Mouse (Mus musculus): ENCODE measurements at regions not wholly inside any gene's neighbourhood (a gene's known extent, or its start where the extent isn't known, plus 50 kb on each side); places are given as distances from the start of the nearest gene placed in this dataset.
A peak's percentile ranks its signal among the peaks of the same experiment; 100 is the strongest.

DNA sequence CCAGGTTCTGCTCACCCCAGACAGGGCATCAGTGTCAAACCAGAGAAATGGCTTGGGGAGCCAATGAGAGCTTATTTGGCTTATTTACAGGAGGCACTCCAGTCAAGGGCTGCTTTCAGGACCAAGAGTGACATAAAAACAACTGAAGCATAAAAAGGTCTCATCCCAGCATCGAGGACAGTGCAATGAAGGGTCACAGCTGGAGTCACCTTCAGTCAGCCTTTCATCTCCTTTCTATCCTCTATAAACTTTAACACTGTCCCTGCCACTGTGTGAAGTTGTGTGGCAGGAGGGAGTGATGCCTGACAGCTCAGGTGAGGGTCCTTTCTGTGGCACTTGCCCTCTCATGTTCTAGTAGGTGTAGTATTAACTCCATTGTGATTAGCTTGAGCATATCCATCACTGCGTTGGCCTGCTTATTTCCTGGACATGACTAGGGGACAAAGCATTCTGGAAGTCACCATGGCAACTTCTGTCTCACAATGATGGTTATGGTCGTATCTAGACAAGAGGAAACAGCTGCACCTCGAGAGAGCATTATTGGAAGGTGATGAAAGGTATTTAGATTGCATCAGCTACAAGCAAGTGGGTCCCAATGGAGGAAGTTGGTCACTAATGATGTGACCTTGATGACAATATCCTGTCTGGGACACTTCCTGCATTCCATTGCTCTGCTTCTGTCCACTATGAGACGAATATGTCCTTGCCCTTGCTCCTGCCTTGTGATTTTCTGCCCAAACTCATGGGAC, 87.8 kb upstream of the Enpp6 start:
- 0 out of 2 replicates have a peak overlapping the region, but pooled peaks have one; percentile 6 for H3K27ac ChIP-seq
- no peaks in the 10 kb centered on the region for H3K36me3 ChIP-seq
- no peaks in the 10 kb centered on the region for H3K27me3 ChIP-seq (ENCODE audit: insufficient read depth, poor library complexity, severe bottlenecking)
- H3K9me3 ChIP-seq: no peaks in the 10 kb centered on the region
- H3K4me3 ChIP-seq: no peak overlapping the region
- WGBS: 41% methylated on average over 5 of the region's 5 CpGs
- 0 out of 2 replicates have a peak, but pooled peaks cover 7% of the 10 kb centered on the region for H3K4me1 ChIP-seq
- no peak for DNase-seq (ENCODE audit: low spot score)

DNA sequence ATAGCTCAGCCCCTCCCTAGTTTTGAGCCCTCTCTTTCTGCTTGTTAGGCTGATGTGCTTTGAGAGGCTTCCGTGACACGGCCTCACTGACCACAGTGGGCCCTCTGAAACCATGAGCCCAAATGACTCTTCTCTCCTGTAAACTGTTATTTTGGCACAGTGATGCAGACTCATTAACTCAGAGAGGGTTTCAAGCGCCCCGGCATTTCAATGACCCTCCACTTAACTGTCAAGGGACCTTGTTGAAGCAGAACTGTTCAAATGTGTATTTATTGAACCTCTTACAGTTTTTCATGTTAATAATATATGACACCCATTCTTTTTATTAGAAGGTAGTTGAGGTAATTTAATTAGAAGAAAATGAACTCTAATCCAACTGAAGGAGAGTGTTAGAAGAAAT, 85.9 kb upstream of the Enpp6 start:
- no peak for DNase-seq (ENCODE audit: low spot score)
- 0 out of 2 replicates have a peak, but pooled peaks cover 7% of the 10 kb centered on the region for H3K4me1 ChIP-seq
- no peaks in the 10 kb centered on the region for H3K27me3 ChIP-seq (ENCODE audit: insufficient read depth, poor library complexity, severe bottlenecking)
- whole genome bisulfite sequencing: 87% methylated on average over 4 of the region's 4 CpGs
- no peaks in the 10 kb centered on the region for H3K36me3 ChIP-seq
- no peak overlapping the region for H3K27ac ChIP-seq
- H3K4me3 ChIP-seq: no peak overlapping the region
- H3K9me3 ChIP-seq: no peaks in the 10 kb centered on the region

DNA sequence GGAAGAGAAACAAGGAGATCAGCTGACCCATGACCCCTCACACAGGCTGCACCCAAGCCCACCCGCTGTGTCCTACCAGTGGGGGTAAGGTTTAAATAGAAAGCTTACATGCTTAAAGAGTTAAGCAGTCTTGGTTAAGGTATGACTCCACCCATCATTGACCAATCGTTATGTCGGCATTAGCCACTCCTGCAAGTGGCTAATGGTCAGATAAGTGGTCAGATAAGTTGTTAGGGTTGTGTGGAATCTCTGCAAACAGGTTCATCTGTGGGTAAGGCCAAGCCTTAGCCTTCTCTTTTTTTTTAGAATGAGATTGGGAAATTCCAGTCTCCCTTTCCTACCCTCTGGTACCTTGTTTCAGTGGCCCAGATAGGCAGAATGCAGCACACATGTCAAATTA, 82.0 kb upstream of the Enpp6 start:
- Histone ChIP-seq H3K4me1 (no peaks in the 10 kb centered on the region), H3K4me3 (no peak overlapping the region), H3K9me3 (no peaks in the 10 kb centered on the region), H3K27ac (no peak overlapping the region), H3K27me3 (ENCODE audit: insufficient read depth, poor library complexity, severe bottlenecking) (no peaks in the 10 kb centered on the region), H3K36me3 (no peaks in the 10 kb centered on the region)
- WGBS: 62% methylated on average over 3 of the region's 3 CpGs
- no peak for DNase-seq (ENCODE audit: low spot score)

DNA sequence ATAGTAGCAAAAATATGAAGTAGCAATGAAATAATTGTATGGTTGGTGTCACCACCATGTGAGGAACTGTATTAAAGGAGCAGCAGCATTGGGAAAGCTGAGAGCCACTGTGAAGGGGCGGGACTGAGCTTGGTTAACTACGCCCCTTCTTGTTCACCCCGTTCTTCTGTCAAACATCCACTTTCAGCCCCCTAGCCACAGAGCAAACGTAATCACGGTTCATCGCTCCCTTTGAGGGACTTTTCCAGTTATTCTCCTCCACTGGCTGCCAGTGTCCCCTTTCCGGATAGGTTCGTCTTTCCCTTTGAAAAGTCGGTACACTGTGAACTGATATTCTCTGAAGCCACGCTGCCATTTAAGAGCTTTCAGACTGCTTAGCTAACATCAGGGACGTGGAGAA, 79.3 kb upstream of the Enpp6 start:
- Histone ChIP-seq H3K4me1 (no peaks in the 10 kb centered on the region), H3K4me3 (no peak overlapping the region), H3K9me3 (no peaks in the 10 kb centered on the region), H3K27ac (no peak overlapping the region), H3K27me3 (ENCODE audit: insufficient read depth, poor library complexity, severe bottlenecking) (no peaks in the 10 kb centered on the region), H3K36me3 (no peaks in the 10 kb centered on the region)
- 79% methylated on average over 11 of the region's 11 CpGs for WGBS
- DNase-seq (ENCODE audit: low spot score): no peak

DNA sequence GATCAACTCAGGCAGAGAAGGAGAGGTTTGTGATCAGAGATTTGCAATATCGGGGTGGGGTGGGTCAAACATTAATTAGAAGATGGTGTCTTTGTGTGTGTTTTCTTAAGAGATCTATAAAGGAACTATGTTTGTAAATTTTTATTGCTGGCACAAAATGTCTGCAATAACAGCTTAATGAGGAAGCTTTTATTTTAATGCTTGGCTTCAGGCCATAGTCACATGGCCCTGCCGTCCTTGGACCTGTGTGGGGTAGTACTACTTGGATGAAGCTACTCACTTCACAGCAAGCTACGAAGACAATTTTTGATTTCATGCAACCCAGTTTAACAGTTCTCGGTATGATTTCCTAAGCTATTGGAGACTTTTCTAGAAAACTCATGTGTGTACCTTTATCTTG, 78.5 kb upstream of the Enpp6 start:
- no peak for DNase-seq (ENCODE audit: low spot score)
- H3K36me3 ChIP-seq: no peaks in the 10 kb centered on the region
- 91% methylated on average over 4 of the region's 4 CpGs for WGBS

DNA sequence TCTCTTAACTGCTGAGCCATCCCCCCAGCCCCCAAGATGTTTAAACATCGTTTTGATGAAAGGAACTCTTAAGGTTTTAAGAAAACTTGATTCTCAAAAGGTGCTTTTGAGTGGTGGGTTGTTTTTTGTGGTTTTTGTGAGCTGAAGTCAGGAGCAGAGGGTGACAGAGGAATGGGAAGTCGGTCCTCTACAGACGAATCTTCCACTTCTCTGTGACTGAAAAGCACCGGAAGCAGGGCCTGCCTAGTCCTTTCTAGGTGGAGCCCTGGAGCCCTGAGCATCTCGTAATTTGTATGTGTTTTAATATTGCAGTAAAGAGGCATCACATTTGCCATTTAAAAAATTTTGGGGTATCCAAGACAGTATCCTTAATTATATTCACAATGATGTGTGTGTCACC, 72.7 kb upstream of the Enpp6 start:
- no peak overlapping the region for H3K27ac ChIP-seq
- no peaks in the 10 kb centered on the region for H3K27me3 ChIP-seq (ENCODE audit: insufficient read depth, poor library complexity, severe bottlenecking)
- H3K4me3 ChIP-seq: no peak overlapping the region
- H3K4me1 ChIP-seq: 0 out of 2 replicates have a peak, but pooled peaks cover 5% of the 10 kb centered on the region
- WGBS: 43% methylated on average over 5 of the region's 5 CpGs
- H3K36me3 ChIP-seq: no peaks in the 10 kb centered on the region
- no peaks in the 10 kb centered on the region for H3K9me3 ChIP-seq
- no peak for DNase-seq (ENCODE audit: low spot score)

More for the DNA sequence above, 78.5 kb upstream of the Enpp6 start:
- Histone ChIP-seq H3K4me1 (no peaks in the 10 kb centered on the region), H3K9me3 (no peaks in the 10 kb centered on the region), H3K27me3 (ENCODE audit: insufficient read depth, poor library complexity, severe bottlenecking) (no peaks in the 10 kb centered on the region), H3K27ac (no peak overlapping the region), H3K4me3 (no peak overlapping the region)

DNA sequence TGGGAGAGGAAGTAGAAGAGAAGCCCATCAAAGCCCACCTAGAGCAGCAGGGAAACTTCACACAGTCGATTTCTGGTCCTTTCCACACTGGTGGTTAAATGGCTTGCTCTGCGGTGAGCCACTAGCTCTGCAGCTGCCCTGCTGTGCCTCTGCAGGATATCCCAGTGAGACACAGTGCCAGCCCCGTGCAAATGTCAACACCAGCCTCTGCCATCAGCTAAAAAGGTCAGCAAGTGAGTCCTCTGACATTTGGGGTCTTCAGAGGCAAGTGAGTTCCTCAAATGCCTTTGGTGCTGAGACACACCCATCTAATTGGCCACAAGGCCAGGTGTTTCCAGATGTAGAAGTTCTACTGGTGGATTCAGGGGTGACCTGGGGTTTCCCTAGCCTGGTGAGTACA, 66.6 kb upstream of the Enpp6 start:
- 8% methylated on average over 3 of the region's 3 CpGs for WGBS
- Histone ChIP-seq H3K4me1 (no peaks in the 10 kb centered on the region), H3K27ac (no peak overlapping the region), H3K36me3 (no peaks in the 10 kb centered on the region), H3K4me3 (no peak overlapping the region), H3K9me3 (no peaks in the 10 kb centered on the region), H3K27me3 (ENCODE audit: insufficient read depth, poor library complexity, severe bottlenecking) (no peaks in the 10 kb centered on the region)
- no peak for DNase-seq (ENCODE audit: low spot score)

DNA sequence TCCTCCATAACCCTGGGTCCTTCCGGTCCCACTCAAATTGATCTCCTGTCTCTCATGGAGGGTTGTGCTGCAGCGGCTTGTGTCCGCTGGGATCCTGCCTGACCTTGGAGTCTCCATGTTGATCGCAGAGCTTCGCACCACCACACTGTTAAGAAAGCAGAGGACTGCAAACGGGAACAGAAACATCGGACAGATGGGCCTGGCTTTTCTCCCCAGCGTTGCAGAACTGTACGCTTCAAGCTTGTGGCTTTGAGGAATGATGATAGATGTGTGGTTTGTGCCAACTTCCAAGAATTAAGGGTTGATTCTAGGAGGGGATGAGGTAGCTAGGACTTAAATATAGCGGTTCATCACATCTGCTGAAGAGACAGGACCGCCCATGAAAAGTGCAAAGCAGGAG, 65.6 kb upstream of the Enpp6 start:
- Histone ChIP-seq H3K27ac (no peak overlapping the region), H3K36me3 (no peaks in the 10 kb centered on the region), H3K9me3 (no peaks in the 10 kb centered on the region), H3K4me3 (no peak overlapping the region), H3K27me3 (ENCODE audit: insufficient read depth, poor library complexity, severe bottlenecking) (no peaks in the 10 kb centered on the region), H3K4me1 (peaks cover 4% of the 10 kb centered on the region; the same call in 1 of the 2 replicates)
- no peak for DNase-seq (ENCODE audit: low spot score)
- WGBS: 90% methylated on average over 11 of the region's 11 CpGs

DNA sequence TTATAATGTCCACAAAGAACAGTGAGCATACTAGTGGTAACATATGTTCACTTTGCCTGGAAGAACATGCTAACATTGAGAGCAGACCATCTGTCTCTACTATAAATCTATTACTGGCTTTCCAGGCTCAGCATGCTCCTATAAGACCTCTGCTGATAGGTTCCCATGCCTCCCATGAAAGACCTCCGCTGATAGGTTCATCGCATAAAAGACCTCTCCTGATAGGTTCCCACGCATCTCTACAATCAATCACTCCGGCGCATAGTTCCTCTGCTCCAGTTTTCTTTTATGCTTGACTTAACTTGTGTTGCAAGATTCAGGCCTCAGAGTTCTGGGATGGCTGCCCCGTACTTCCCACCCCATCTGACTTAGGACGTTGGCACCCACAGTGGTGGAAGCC, 65.1 kb upstream of the Enpp6 start:
- DNase-seq (ENCODE audit: low spot score): no peak
- 93% methylated on average over 7 of the region's 7 CpGs for WGBS
- H3K4me3 ChIP-seq: no peak overlapping the region
- no peaks in the 10 kb centered on the region for H3K36me3 ChIP-seq
- H3K4me1 ChIP-seq: peaks cover 4% of the 10 kb centered on the region; the same call in 1 of the 2 replicates
- no peaks in the 10 kb centered on the region for H3K9me3 ChIP-seq
- H3K27me3 ChIP-seq (ENCODE audit: insufficient read depth, poor library complexity, severe bottlenecking): no peaks in the 10 kb centered on the region
- no peak overlapping the region for H3K27ac ChIP-seq

DNA sequence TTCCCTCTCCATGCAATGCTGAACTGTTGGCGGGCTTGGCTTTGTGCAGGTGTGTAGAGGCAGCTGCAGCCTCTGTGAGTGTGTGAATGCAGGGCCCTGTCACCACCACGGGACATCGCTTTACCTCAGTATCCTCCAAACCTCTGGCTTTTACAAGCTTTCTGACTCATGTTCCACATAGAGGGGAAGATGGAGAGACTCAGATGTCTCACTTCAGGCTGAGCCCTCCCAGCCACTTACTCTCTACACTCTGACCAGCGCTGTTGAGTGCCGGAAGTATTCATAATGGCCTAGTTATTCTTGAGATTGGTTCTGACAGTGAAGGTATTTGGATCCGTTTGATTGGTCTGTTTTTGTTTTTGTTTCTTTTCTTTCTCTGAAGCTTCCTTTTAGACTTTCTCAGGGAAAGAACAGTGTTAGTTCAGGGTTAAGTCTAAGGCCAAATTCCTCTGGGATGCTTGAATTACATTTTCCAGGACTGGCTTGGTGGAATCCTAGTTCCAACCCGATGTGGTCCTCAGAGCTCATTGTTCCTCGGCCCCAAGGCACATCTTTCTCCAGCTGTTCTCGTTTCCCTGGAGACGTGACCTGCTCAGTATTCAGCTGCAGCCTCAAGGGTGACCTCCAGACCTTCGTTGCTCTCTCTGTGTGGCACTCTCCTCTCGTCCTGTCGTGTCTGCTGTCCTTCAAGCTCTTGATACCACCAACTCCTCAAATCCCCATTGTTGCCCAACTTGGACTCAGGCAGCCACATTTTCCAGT, 61.7 kb upstream of the Enpp6 start:
- no peaks in the 10 kb centered on the region for H3K36me3 ChIP-seq
- H3K27ac ChIP-seq: no peak overlapping the region
- 51% methylated on average over 13 of the region's 13 CpGs for WGBS
- H3K4me1 ChIP-seq: peaks cover 8% of the 10 kb centered on the region; the same call in 1 of the 2 replicates
- H3K4me3 ChIP-seq: no peak overlapping the region
- H3K9me3 ChIP-seq: no peaks in the 10 kb centered on the region
- no peaks in the 10 kb centered on the region for H3K27me3 ChIP-seq (ENCODE audit: insufficient read depth, poor library complexity, severe bottlenecking)
- DNase-seq (ENCODE audit: low spot score): no peak

DNA sequence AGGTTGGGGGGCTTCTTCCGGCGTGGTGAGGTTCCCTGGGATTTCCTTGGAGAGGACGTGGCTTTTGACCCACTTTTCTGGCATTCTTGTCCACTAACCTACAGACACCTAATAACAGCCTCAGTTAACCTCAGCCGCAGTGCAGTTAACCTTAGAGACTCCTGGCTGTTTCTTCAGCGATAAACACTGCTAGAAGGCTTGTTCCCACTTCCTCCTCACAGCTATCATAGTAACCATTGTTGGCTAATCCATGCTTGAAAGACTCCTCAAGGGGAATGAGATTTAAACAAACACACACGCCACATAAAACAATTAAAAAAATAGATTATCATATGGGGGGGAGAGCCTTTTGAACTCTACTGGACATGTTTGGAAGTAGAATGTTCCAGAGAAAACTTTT, 58.0 kb upstream of the Enpp6 start:
- Histone ChIP-seq H3K27me3 (ENCODE audit: insufficient read depth, poor library complexity, severe bottlenecking) (no peaks in the 10 kb centered on the region), H3K27ac (no peak overlapping the region), H3K36me3 (no peaks in the 10 kb centered on the region), H3K9me3 (no peaks in the 10 kb centered on the region), H3K4me1 (peaks cover 8% of the 10 kb centered on the region; the same call in 1 of the 2 replicates), H3K4me3 (no peak overlapping the region)
- no peak for DNase-seq (ENCODE audit: low spot score)
- WGBS: 68% methylated on average over 6 of the region's 6 CpGs

DNA sequence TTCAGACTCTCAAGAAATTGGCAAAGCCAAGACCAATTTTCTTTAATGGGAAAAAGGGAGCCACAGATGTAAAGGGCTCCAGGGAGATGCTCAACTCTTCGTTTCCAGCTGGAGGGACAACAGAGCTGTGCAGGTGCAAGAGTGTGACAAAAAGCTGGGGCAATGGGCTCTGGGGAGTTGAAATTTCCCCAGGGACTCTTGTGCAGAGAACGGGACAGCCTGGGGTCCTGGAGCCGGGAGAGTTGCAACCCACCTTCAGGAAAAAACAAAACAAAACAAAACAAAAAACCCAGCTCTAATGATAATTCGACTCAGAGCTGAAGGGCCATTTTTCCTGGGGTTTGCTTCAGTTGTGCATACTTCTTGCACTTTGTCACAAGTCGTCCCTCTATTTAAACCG, 57.0 kb upstream of the Enpp6 start:
- no peaks in the 10 kb centered on the region for H3K27me3 ChIP-seq (ENCODE audit: insufficient read depth, poor library complexity, severe bottlenecking)
- H3K4me3 ChIP-seq: no peak overlapping the region
- 77% methylated on average over 6 of the region's 6 CpGs for WGBS
- H3K4me1 ChIP-seq: peaks cover 8% of the 10 kb centered on the region; the same call in 1 of the 2 replicates
- no peaks in the 10 kb centered on the region for H3K9me3 ChIP-seq
- H3K36me3 ChIP-seq: no peaks in the 10 kb centered on the region
- DNase-seq (ENCODE audit: low spot score): no peak
- no peak overlapping the region for H3K27ac ChIP-seq

DNA sequence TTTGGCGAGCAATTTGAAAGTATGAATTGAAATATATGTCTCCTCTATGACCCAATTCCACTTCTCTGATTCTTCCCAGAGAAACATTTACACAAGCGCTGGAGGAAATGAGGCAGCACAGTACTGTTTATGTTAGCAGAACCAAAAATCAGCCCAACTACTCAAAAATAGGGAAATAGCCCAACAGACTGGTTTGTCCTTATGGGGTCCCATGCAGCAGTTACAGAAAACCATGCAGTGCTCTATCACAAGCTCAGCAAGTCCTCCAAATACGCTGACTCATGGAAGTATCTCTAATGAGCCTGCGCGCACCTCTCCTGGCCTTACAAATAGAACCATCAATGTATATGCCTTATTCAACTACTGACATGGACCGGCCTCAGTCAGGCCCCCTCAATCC, 55.4 kb upstream of the Enpp6 start:
- Histone ChIP-seq H3K4me1 (peaks cover 4% of the 10 kb centered on the region; the same call in 1 of the 2 replicates), H3K36me3 (no peaks in the 10 kb centered on the region), H3K9me3 (no peaks in the 10 kb centered on the region), H3K27me3 (ENCODE audit: insufficient read depth, poor library complexity, severe bottlenecking) (no peaks in the 10 kb centered on the region), H3K27ac (no peak overlapping the region), H3K4me3 (no peak overlapping the region)
- WGBS: 88% methylated on average over 6 of the region's 6 CpGs
- no peak for DNase-seq (ENCODE audit: low spot score)

Data from heart, embryonic 10.5 days (tissue).